Mouse (Mus musculus) midbrain, embryonic 14.5 days (tissue): ENCODE measurements around the gene Nme1. TPM values are rescaled to one million over a fixed set of nuclear protein-coding genes. Genes with fewer than 3 reads are reported as not detected.

Experiments used
- ATAC-seq: fragments of 200-750 bp; cut with Nextera tagmentation; 2 replicates; pipeline ENCODE4 v1.8.0; 2017; ENCODE audit warnings: moderate number of reproducible peaks, moderate library complexity; ENCODE audit not compliant: low FRiP score, low TSS enrichment
- DNase-seq: peaks from one replicate; pipeline ENCODE4 v3.0.0-alpha.2; 2015
- H3K27ac ChIP-seq: fragments of 300-500 bp; sonication (generic); replicated peaks from 2 replicates; pipeline ENCODE4 v1.5.1; 2014; ENCODE audit warnings: mild to moderate bottlenecking, low read depth, low read length, moderate library complexity
- H3K27me3 ChIP-seq: fragments of 300-500 bp; sonication (generic); 2 replicates; pipeline ENCODE4 v1.6.1; 2014; ENCODE audit warnings: low read length, control low read depth, mixed read lengths; ENCODE audit not compliant: control insufficient read depth, insufficient read depth
- H3K36me3 ChIP-seq: fragments of 300-500 bp; sonication (generic); 2 replicates; pipeline ENCODE4 v1.6.1; 2014; ENCODE audit warnings: low read length, control low read depth; ENCODE audit not compliant: control insufficient read depth, insufficient read depth
- H3K4me1 ChIP-seq: fragments of 300-500 bp; sonication (generic); 2 replicates; pipeline ENCODE4 v1.6.1; 2014; ENCODE audit warnings: mild to moderate bottlenecking, antibody characterized with exemption, low read length, control low read depth; ENCODE audit not compliant: control insufficient read depth, insufficient read depth
- H3K4me2 ChIP-seq: fragments of 300-500 bp; sonication (generic); 2 replicates; pipeline ENCODE4 v1.6.1; 2014; ENCODE audit warnings: mild to moderate bottlenecking, low read length, moderate library complexity
- H3K4me3 ChIP-seq: fragments of 300-500 bp; sonication (generic); replicated peaks from 2 replicates; pipeline ENCODE4 v1.5.1; 2014; ENCODE audit warnings: low read depth, low read length
- H3K9ac ChIP-seq: fragments of 300-500 bp; sonication (generic); replicated peaks from 2 replicates; pipeline ENCODE4 v1.6.1; 2014; ENCODE audit warnings: mild to moderate bottlenecking, low read length, moderate library complexity
- H3K9me3 ChIP-seq: fragments of 300-500 bp; sonication (generic); 2 replicates; pipeline ENCODE4 v1.6.1; 2016; ENCODE audit warnings: low read length, control low read depth, mixed read lengths; ENCODE audit not compliant: control insufficient read depth
- WGBS: fragments of 180-500 bp; shearing (Covaris S2); extraction: QIAGEN DNeasy Blood & Tissue Kit; methylation state at CpG from one replicate; pipeline ENCODE4 v1.1.7; 2014; 5-methylcytosine and 5-hydroxymethylcytosine counted together
- polyA plus RNA-seq: library from polyadenylated mRNA; unstranded; fragments of >200 nt; fragmentation: Nextera tagmentation; extraction: Ambion mirVana; gene quantifications from 2 replicates; pipeline ENCODE4 v1.2.1, GENCODE M21; 2014

Nme1 gene
- polyA plus RNA-seq, 1 experiment from 2014 or later: 439 TPM

DNA sequence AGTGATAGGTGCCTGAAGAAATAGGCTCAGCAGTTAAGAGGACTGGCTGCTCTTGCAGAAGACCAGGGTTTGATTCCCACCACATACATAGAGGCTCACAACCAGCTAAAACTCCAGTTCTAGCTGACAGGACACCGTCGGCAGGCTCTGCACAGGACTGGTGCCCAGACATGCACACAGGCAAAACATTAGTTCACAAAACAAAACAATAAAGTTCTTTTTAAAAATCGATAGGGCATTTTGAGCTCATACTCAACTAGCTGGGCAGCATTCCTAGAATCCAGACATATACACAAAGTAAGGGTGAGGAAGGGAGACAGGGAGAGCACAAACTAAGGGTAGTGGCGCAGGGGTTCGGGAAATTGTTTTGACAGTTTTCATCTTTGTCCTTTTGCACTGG lies 26.2 kb upstream of the Nme1 start:
- ATAC-seq (no peak), DNase-seq (no peak)
- Histone ChIP-seq H3K27ac (no peak overlapping the region), H3K27me3 (no peaks in the 10 kb centered on the region), H3K4me2 (peak overlapping the region; percentile 93), H3K36me3 (no peaks in the 10 kb centered on the region), H3K4me3 (no peak overlapping the region), H3K9me3 (no peaks in the 10 kb centered on the region), H3K9ac (no peak overlapping the region), H3K4me1 (peaks cover 25% of the 10 kb centered on the region)
- WGBS: 61% methylated on average over 5 of the region's 5 CpGs

DNA sequence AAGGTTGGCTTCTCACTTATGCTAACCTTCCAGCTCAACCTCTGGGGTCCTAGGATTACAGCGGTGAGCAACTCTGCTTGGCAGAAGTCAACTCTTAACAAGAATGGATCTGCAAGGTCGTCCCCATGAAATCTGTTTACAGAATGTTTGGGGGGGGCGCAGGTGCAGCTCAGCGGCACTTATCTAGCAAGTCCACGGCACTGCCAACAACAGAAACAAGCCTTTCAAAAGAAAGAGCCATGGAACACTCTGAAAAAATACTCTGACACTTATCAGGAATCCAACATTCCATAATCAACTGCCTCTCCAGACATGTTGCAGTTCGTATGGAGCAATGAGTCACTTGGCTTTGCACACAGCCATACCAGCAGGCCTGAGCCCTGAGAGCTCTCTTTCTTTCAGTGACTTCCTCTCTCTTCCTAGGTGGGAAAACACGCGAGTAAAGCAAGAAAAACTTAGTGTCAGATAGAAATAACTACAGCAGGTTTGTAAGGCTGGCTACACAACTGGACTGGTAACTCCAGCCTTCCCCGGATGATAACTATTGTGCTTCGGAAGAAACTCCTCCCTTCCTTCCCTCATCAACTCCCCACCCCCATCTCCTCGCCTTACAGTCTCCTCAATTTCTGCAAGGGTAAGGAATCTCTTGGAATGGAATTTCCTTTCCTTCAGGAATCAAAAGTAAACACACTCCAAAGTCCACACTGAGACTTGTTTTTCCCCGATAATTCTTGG lies 20.2 kb upstream of the Nme1 start:
- H3K9me3 ChIP-seq: no peaks in the 10 kb centered on the region
- H3K27ac ChIP-seq: no peak overlapping the region
- no peak for ATAC-seq
- H3K36me3 ChIP-seq: no peaks in the 10 kb centered on the region
- 74% methylated on average over 12 of the region's 12 CpGs for WGBS
- H3K4me1 ChIP-seq: no peaks in the 10 kb centered on the region
- no peak overlapping the region for H3K9ac ChIP-seq
- no peak overlapping the region for H3K4me3 ChIP-seq
- H3K27me3 ChIP-seq: no peaks in the 10 kb centered on the region
- no peak overlapping the region for H3K4me2 ChIP-seq
- DNase-seq: no peak

DNA sequence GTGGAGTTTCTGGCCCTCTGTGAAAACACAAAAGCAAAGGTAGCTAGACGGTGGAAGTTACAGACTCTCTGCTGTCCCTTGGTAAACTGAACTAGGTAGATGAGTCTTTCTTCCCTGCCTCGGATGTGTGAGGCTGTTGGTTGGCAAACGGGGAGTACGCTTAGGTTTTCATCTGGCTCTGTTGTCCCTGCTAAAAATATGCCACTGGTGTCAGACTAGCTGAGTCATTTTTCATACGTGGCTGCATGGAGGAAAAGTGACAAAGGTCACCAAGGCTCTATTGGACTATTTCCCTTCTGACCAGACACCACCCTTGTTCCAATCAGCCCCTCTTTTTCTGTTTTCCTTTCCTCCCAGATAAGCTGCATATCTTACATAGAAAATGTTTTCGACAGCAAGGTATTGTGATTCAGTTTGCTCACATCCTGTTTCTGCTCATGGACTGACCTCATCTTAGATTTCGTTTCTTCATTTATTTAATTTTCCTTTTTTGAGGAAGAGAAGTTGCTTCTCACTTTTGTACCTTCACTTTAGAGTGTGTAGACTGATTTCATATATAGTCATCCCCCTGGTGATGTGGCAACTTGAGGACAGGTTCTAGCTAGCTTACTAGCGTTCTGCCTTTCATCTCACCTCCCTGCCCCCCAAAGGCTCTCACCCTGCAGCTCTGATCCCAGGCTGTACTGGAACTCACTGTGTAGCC lies 19.5 kb upstream of the Nme1 start:
- Histone ChIP-seq H3K27me3 (no peaks in the 10 kb centered on the region), H3K4me3 (no peak overlapping the region), H3K27ac (no peak overlapping the region), H3K9ac (no peak overlapping the region), H3K9me3 (no peaks in the 10 kb centered on the region), H3K36me3 (no peaks in the 10 kb centered on the region), H3K4me2 (no peak overlapping the region), H3K4me1 (no peaks in the 10 kb centered on the region)
- ATAC-seq: no peak
- WGBS: 76% methylated on average over 8 of the region's 8 CpGs
- no peak for DNase-seq

DNA sequence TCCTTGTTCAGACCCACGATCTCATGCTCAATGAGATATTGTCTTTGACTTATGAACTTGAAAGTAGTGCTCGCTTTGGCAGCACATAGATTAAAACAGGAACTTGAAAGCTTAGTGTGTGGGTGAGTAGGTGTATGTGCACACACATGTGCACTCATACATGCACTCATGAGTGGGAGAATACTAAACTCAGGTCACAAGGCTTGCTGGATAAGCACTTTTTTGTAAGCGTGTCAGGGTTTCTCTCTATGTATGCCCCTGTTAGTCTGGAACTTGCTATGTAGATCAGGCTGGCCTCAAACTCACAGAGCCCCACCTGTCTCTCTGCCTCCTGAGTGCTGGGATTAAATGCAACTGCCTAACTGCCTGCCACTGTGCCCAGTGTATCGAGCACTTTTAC lies 18.7 kb upstream of the Nme1 start:
- Histone ChIP-seq H3K4me3 (no peak overlapping the region), H3K27me3 (no peaks in the 10 kb centered on the region), H3K4me1 (no peaks in the 10 kb centered on the region), H3K9me3 (no peaks in the 10 kb centered on the region), H3K4me2 (no peak overlapping the region), H3K9ac (no peak overlapping the region), H3K36me3 (no peaks in the 10 kb centered on the region), H3K27ac (no peak overlapping the region)
- DNase-seq: no peak
- no peak for ATAC-seq
- 88% methylated on average over 4 of the region's 4 CpGs for WGBS

DNA sequence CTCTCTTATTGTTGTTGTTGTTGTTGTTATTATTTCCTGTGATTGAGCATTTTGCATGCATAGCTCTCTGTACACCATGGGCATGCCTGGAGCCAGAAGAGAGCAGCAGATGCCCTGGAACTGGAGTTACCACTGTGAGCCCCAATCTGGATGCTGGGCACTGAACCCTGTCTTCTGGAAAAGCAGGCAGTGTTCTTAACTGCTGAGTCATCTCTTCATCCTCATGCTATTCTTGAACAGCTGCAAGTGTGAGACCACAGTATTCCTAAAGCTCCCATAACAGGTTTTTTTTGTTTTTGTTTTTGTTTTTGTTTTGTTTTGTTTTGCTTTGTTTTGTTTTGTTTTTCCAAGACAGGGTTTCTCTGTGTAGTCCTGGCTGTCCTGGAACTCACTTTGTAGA lies 18.0 kb upstream of the Nme1 start:
- no peak overlapping the region for H3K9ac ChIP-seq
- H3K27ac ChIP-seq: no peak overlapping the region
- ATAC-seq (no peak), DNase-seq (no peak)
- no peaks in the 10 kb centered on the region for H3K27me3 ChIP-seq
- no peak overlapping the region for H3K4me3 ChIP-seq
- no peak overlapping the region for H3K4me2 ChIP-seq
- no peaks in the 10 kb centered on the region for H3K9me3 ChIP-seq
- no peaks in the 10 kb centered on the region for H3K36me3 ChIP-seq
- H3K4me1 ChIP-seq: no peaks in the 10 kb centered on the region

DNA sequence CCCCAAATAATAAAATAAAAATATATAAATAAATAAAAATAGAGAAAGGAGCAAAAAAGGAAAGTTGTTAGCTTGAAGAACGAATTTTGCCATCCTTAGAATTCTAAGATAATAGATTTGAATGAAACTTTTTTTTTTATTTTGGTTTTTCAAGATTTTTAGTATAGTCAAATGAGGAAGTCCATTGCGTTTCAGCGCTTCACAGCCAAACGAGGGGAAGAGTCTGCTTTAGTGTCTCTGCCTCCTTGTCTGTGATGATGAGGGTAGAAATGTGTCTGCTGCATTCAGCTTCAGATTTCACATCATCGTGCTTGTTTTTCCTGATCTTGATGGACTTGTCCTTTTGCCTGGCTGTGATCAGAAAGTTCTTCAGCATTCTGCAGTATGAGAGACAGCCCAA lies 16.9 kb upstream of the Nme1 start:
- Histone ChIP-seq H3K27ac (no peak overlapping the region), H3K36me3 (no peaks in the 10 kb centered on the region), H3K4me3 (no peak overlapping the region), H3K9me3 (no peaks in the 10 kb centered on the region), H3K4me1 (no peaks in the 10 kb centered on the region), H3K4me2 (no peak overlapping the region), H3K9ac (no peak overlapping the region), H3K27me3 (no peaks in the 10 kb centered on the region)
- whole genome bisulfite sequencing: 90% methylated on average over 5 of the region's 5 CpGs
- DNase-seq: no peak
- ATAC-seq: no peak

DNA sequence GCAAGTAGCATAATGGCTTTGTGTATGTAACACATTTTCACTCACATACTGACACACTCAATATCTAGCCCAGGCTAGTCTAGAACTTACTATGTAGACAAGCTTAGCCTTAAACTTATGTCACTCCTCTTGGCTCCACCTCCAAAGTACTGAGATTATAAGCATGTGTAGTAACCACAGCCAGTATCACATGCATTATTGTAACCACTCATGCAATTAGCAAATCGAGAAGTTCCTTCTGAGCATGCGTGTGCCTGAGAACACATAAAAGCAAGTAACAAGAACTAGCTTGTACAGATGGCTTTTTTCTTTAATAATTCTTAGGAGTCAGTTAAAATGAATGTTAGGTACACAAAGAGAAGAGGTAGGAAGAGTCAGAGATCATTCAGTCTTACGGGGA lies 16.3 kb upstream of the Nme1 start:
- no peaks in the 10 kb centered on the region for H3K36me3 ChIP-seq
- ATAC-seq: no peak
- WGBS: 93% methylated on average over 3 of the region's 3 CpGs

DNA sequence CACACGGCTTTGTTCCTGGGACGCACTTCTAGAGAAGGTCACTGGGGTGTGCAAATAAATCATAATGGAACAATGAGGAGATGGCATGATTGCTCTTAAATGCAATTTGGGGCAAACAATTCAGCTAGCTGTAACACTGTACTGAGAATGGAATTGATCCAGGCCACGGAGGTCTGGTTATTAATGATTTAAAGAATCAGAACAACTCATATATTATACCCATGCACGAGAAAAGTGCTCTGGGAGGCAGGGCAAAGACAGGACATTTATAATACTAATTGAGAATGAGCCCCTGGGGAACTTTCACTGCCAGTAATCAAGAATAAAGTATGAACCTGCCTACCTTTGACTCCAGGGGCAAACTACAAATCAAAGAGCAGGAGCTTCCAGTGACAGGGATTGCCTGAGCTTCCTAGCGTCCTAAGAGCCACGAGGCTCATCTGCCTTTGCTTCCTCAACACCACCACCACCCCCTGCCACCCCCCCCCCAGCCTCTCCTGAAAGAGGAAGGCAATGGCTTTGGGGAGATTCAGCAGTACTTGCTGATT lies 11.3 kb upstream of the Nme1 start:
- no peak overlapping the region for H3K4me3 ChIP-seq
- 60% methylated on average over 6 of the region's 6 CpGs for WGBS
- no peak for ATAC-seq
- no peak overlapping the region for H3K27ac ChIP-seq
- no peaks in the 10 kb centered on the region for H3K27me3 ChIP-seq
- H3K9ac ChIP-seq: no peak overlapping the region
- no peak overlapping the region for H3K4me2 ChIP-seq
- H3K4me1 ChIP-seq: no peaks in the 10 kb centered on the region
- no peaks in the 10 kb centered on the region for H3K36me3 ChIP-seq
- H3K9me3 ChIP-seq: no peaks in the 10 kb centered on the region
- DNase-seq: no peak

More for the DNA sequence above, 16.3 kb upstream of the Nme1 start:
- H3K27ac ChIP-seq: no peak overlapping the region
- no peak overlapping the region for H3K4me2 ChIP-seq
- DNase-seq: no peak
- H3K27me3 ChIP-seq: no peaks in the 10 kb centered on the region
- H3K9me3 ChIP-seq: no peaks in the 10 kb centered on the region
- no peak overlapping the region for H3K9ac ChIP-seq
- no peaks in the 10 kb centered on the region for H3K4me1 ChIP-seq
- no peak overlapping the region for H3K4me3 ChIP-seq

DNA sequence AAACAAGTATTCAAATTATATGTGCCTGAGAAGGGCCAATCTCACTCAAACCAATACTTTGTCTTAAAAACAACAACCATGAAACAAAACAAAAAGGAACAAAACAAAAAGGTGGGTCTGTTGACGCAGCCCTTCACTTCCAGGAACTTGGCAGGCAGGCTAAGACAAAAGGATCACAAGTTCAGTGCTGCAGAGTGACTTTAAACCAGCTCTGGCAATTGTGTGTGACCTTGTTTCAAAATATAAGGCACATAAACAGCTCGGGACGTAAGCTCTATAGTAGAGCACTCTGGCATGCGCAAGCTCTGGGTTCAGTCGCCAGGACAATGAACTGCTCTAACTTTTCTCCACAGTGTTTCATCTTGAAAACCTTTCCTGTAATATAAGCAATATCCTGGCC lies 4.6 kb upstream of the Nme1 start:
- H3K27me3 ChIP-seq: no peaks in the 10 kb centered on the region
- no peak overlapping the region for H3K4me2 ChIP-seq
- no peaks in the 10 kb centered on the region for H3K36me3 ChIP-seq
- H3K4me3 ChIP-seq: no peak overlapping the region
- WGBS: 91% methylated on average over 5 of the region's 5 CpGs
- no peak for ATAC-seq
- no peak overlapping the region for H3K27ac ChIP-seq
- no peak overlapping the region for H3K9ac ChIP-seq
- H3K4me1 ChIP-seq: 0 out of 2 replicates have a peak, but pooled peaks cover 3% of the 10 kb centered on the region
- H3K9me3 ChIP-seq: no peaks in the 10 kb centered on the region
- DNase-seq: no peak
